In genomic region chr5:8374297-8374906, GRCm38 (mm10) we compare ENCODE assay signal across 21 mouse cellular contexts. TPM values are rescaled to one million over a fixed set of nuclear protein-coding genes. Genes with fewer than 3 reads are reported as not detected.
DNase-seq lines count a peak whose midpoint lies in the region; ATAC-seq and TF ChIP-seq lines count a peak whose summit lies in the region.
"Had no signal": no experiment of that assay in that cellular context is flagged by ENCODE, and none has a peak within 500 bp of the region (broad histone marks: within the 10 kb centered on the region; RNA-seq: fewer than 3 reads in every experiment).

No protein-coding gene starts in this region.

- H3K4me2 ChIP-seq in midbrain, embryonic 11.5 days, result no peak overlapping the region
- H3K4me2 ChIP-seq in midbrain, embryonic 13.5 days (replicated peaks), result no peak overlapping the region
- peak overlapping the region; percentile 95 for H3K4me2 ChIP-seq in CH12.LX (ENCODE audit: insufficient read depth, low read depth, poor library complexity, severe bottlenecking)
- H3K4me2 ChIP-seq in liver, postnatal 0 days (ENCODE audit: low read depth, low read length), result no peak overlapping the region

- peak; percentile 77 for TF ChIP-seq EP300 in CH12.LX (IDR thresholded peaks at IDR 0.05; ENCODE audit: low read length)
- no peak for TF ChIP-seq EP300 in liver, postnatal 0 days (IDR thresholded peaks at IDR 0.05; ENCODE audit: low read depth)

- in situ Hi-C loops in CH12.LX (cut with MboI; ENCODE audit: low pct_ligation_motif_present, low pct_unique_long_range_greater_than_20kb, low sequenced_read_pairs), result no loop called here

- TF ChIP-seq CTCF in CH12.LX (conservative IDR thresholded peaks at IDR 0.05 in 1 of 2, IDR thresholded peaks at IDR 0.05 in 1 of 2; ENCODE audit: low read depth in 2 of 2, low read length in 2 of 2), result no peak
- no peak for TF ChIP-seq CTCF in liver, postnatal 0 days (IDR thresholded peaks at IDR 0.05; ENCODE audit: low read depth)

- H3K27ac ChIP-seq in midbrain, embryonic 11.5 days (ENCODE audit: low read depth, low read length), result no peak overlapping the region
- H3K27ac ChIP-seq in midbrain, embryonic 13.5 days, result no peak overlapping the region
- H3K27ac ChIP-seq in CH12.LX (ENCODE audit: insufficient read depth, low read depth), result peak overlapping the region; percentile 79
- H3K27ac ChIP-seq in liver, postnatal 0 days (ENCODE audit: low read depth), result no peak overlapping the region

- no peak; the same call in none of the 2 replicates for TF ChIP-seq RAD21 in CH12.LX (IDR thresholded peaks at IDR 0.05; ENCODE audit: low read depth, low read length)

- no peaks in the 10 kb centered on the region for H3K79me2 ChIP-seq in CH12.LX (replicated peaks; ENCODE audit: control insufficient read depth, extremely low read depth, insufficient read depth, poor library complexity, severe bottlenecking)

- H3K27me3 ChIP-seq in midbrain, embryonic 11.5 days (ENCODE audit: control insufficient read depth, insufficient read depth, low read length), result no peaks in the 10 kb centered on the region
- no peaks in the 10 kb centered on the region for H3K27me3 ChIP-seq in midbrain, embryonic 13.5 days
- H3K27me3 ChIP-seq in CH12.LX (replicated peaks), result no peaks in the 10 kb centered on the region
- H3K27me3 ChIP-seq in liver, postnatal 0 days (ENCODE audit: insufficient read depth, low read length), result no peaks in the 10 kb centered on the region

- dilution Hi-C loops in CH12.LX (cut with MboI; ENCODE audit: extremely low pct_ligation_motif_present, extremely low pct_unique_long_range_greater_than_20kb, low sequenced_read_pairs), result no loop called here

- H3K9ac ChIP-seq in midbrain, embryonic 11.5 days (ENCODE audit: low read length), result no peak overlapping the region
- H3K9ac ChIP-seq in midbrain, embryonic 13.5 days (replicated peaks), result no peak overlapping the region
- no peak overlapping the region; the same call in 1 of the 2 replicates for H3K9ac ChIP-seq in CH12.LX (ENCODE audit: insufficient read depth, low read depth)
- H3K9ac ChIP-seq in liver, postnatal 0 days (replicated peaks), result no peak overlapping the region

- peak; percentile 56 for DNase-seq in midbrain, embryonic 11.5 days (ENCODE audit: low spot score, missing footprints)
- peak; percentile 65 for DNase-seq in CH12.LX (ENCODE audit: extremely low read depth)
- DNase-seq in induced T-regulatory cell, adult 2 months (ENCODE audit: low read depth), result peak; percentile 19
- no peak for DNase-seq in liver, postnatal 0 days
- DNase-seq in cerebellum, adult 8-10 months, result no peak
- DNase-seq: adrenal gland, adult 2 months; adrenal gland, adult 8-10 months; adrenal gland, postnatal 10 days; adrenal gland, postnatal 14 days; adrenal gland, postnatal 25 days; adrenal gland, postnatal 36 days; B cell, adult 2 months; cerebellum, adult 11 months; cerebellum, adult 11-12 months; cerebellum, adult 18-20 months; cerebellum, adult 2 months had no signal

- H3K4me1 ChIP-seq in midbrain, embryonic 11.5 days (ENCODE audit: control insufficient read depth, insufficient read depth, low read length), result no peaks in the 10 kb centered on the region
- H3K4me1 ChIP-seq in midbrain, embryonic 13.5 days (replicated peaks), result no peaks in the 10 kb centered on the region
- H3K4me1 ChIP-seq in CH12.LX (ENCODE audit: control insufficient read depth in 1 of 2, insufficient read depth in 2 of 2), result peaks cover 0 to 23% of the 10 kb centered on the region in 2 experiments; a peak in 2 of 4 replicates
- no peaks in the 10 kb centered on the region for H3K4me1 ChIP-seq in liver, postnatal 0 days (ENCODE audit: insufficient read depth)

- H3K36me3 ChIP-seq in midbrain, embryonic 11.5 days (ENCODE audit: control insufficient read depth, insufficient read depth, low read length), result no peaks in the 10 kb centered on the region
- H3K36me3 ChIP-seq in midbrain, embryonic 13.5 days, result no peaks in the 10 kb centered on the region
- H3K36me3 ChIP-seq in CH12.LX (replicated peaks in 1 of 2; ENCODE audit: control insufficient read depth in 1 of 2, insufficient read depth in 1 of 2, low read length in 1 of 2), result no peaks in the 10 kb centered on the region
- no peaks in the 10 kb centered on the region for H3K36me3 ChIP-seq in liver, postnatal 0 days (replicated peaks; ENCODE audit: insufficient read depth, low read length)
- H3K36me3 ChIP-seq: G1E had no signal

- WGBS in midbrain, embryonic 11.5 days, result 92% methylated on average over 5 of the region's 5 CpGs
- 87% methylated on average over 5 of the region's 5 CpGs for WGBS in midbrain, embryonic 13.5 days
- 66% methylated on average over 5 of the region's 5 CpGs for WGBS in liver, postnatal 0 days (ENCODE audit: insufficient replicate concordance)

- no peak overlapping the region for H3K4me3 ChIP-seq in midbrain, embryonic 11.5 days (ENCODE audit: low read depth, low read length)
- H3K4me3 ChIP-seq in midbrain, embryonic 13.5 days (replicated peaks), result no peak overlapping the region
- peak overlapping the region in 1 of 3 experiments; percentile 10 for H3K4me3 ChIP-seq in CH12.LX (replicated peaks in 1 of 3; ENCODE audit: low read depth in 2 of 3, low read length in 2 of 3, poor library complexity in 1 of 3)
- H3K4me3 ChIP-seq in liver, postnatal 0 days (ENCODE audit: low read depth, low read length), result no peak overlapping the region

- no peaks in the 10 kb centered on the region for H3K9me3 ChIP-seq in midbrain, embryonic 11.5 days (ENCODE audit: control insufficient read depth, low read length)
- H3K9me3 ChIP-seq in midbrain, embryonic 13.5 days, result no peaks in the 10 kb centered on the region
- H3K9me3 ChIP-seq in CH12.LX (replicated peaks; ENCODE audit: low read length), result no peaks in the 10 kb centered on the region
- no peaks in the 10 kb centered on the region for H3K9me3 ChIP-seq in liver, postnatal 0 days (ENCODE audit: low read length)
- H3K9me3 ChIP-seq: G1E had no signal

- ATAC-seq in midbrain, embryonic 11.5 days (ENCODE audit: low FRiP score), result no peak
- no peak for ATAC-seq in midbrain, embryonic 13.5 days
- ATAC-seq in liver, postnatal 0 days, result no peak
- ATAC-seq: activated CD4-positive, CD25-positive, alpha-beta regulatory T cell, adult 4 months; CD4-positive, CD25-positive, alpha-beta regulatory T cell, adult 4 months; Patski had no signal

- no peak for TF ChIP-seq POLR2A in CH12.LX (IDR thresholded peaks at IDR 0.05; ENCODE audit: low read depth, low read length)

TF ChIP-seq in CH12.LX, 34 proteins besides CTCF, POLR2A, EP300 and RAD21 (continues in another document):
- no peak for TF ChIP-seq USF2 (conservative IDR thresholded peaks at IDR 0.05; ENCODE audit: low read depth, low read length)
- TF ChIP-seq SMC3 (IDR thresholded peaks at IDR 0.05; ENCODE audit: low read depth, low read length), result no peak
- peak; percentile 66; the same call in 1 of the 2 replicates for TF ChIP-seq TCF12 (IDR thresholded peaks at IDR 0.05; ENCODE audit: low read depth, low read length)
- TF ChIP-seq USF1 (IDR thresholded peaks at IDR 0.05; ENCODE audit: low read depth, low read length), result no peak
- TF ChIP-seq POLR2AphosphoS2 (IDR thresholded peaks at IDR 0.05; ENCODE audit: low read depth, low read length), result no peak
- no peak for TF ChIP-seq E2F4 (IDR thresholded peaks at IDR 0.05; ENCODE audit: insufficient replicate concordance, low read depth, low read length)
- no peak for TF ChIP-seq CHD1 (IDR thresholded peaks at IDR 0.05; ENCODE audit: low read depth, low read length)
- TF ChIP-seq JUN (IDR thresholded peaks at IDR 0.05; ENCODE audit: insufficient read depth, low read depth, low read length), result peak; percentile 61
- TF ChIP-seq RCOR1 (conservative IDR thresholded peaks at IDR 0.05; ENCODE audit: low read depth, low read length), result no peak; the same call in 1 of the 2 replicates
- peak; percentile 22; the same call in 1 of the 2 replicates for TF ChIP-seq MAX (IDR thresholded peaks at IDR 0.05; ENCODE audit: low read length)
- peak; percentile 79 for TF ChIP-seq ETS1 (conservative IDR thresholded peaks at IDR 0.05; ENCODE audit: low read depth, low read length)
- no peak for TF ChIP-seq PAX5 (IDR thresholded peaks at IDR 0.05; ENCODE audit: low read length)
- TF ChIP-seq CHD2 (IDR thresholded peaks at IDR 0.05; ENCODE audit: low read length), result 0 out of 2 replicates have a peak, but pooled peaks have one; percentile 42
- peak; percentile 96 for TF ChIP-seq MEF2A (IDR thresholded peaks at IDR 0.05; ENCODE audit: borderline replicate concordance, low read depth, low read length)
- peak; percentile 48; the same call in 1 of the 2 replicates for TF ChIP-seq BHLHE40 (IDR thresholded peaks at IDR 0.05; ENCODE audit: low read depth, low read length)
- no peak for TF ChIP-seq NRF1 (IDR thresholded peaks at IDR 0.05; ENCODE audit: low read depth, low read length)
- TF ChIP-seq ZKSCAN1 (IDR thresholded peaks at IDR 0.05; ENCODE audit: borderline replicate concordance, low read depth, low read length), result no peak
- TF ChIP-seq MAFK (IDR thresholded peaks at IDR 0.05; ENCODE audit: insufficient replicate concordance, low read length), result 0 out of 2 replicates have a peak, but pooled peaks have one; percentile 30
- TF ChIP-seq SIN3A (IDR thresholded peaks at IDR 0.05; ENCODE audit: low read length), result peak; percentile 61

RNA-seq across cellular contexts. Expression of gene Adam22, which starts 6.4 kb away (rescaled TPM):
- 14.8 and 15.7 TPM in 2 replicates for polyA plus RNA-seq in midbrain, embryonic 11.5 days (2014; fragmentation: Nextera tagmentation; extraction: Ambion mirVana)
- 28.5 and 29.2 TPM in 2 replicates for polyA plus RNA-seq in midbrain, embryonic 13.5 days (2015; fragmentation: Nextera tagmentation; extraction: Ambion mirVana)
- total RNA-seq in CH12.LX (2012; rRNA removed), result 0.38 and 0.55 TPM in 2 replicates
- total RNA-seq in CH12.LX (2014; rRNA removed), result 0.07 and 0.16 TPM in 2 replicates
- polyA plus RNA-seq in CH12.LX (2012; ENCODE audit: insufficient read length, low read depth), result 0.14 and 0.19 TPM in 2 replicates
- polyA plus RNA-seq in liver, postnatal 0 days (2015; fragmentation: Nextera tagmentation; extraction: Ambion mirVana), result 0.15 and 0.33 TPM in 2 replicates
- polyA plus RNA-seq: G1E had no signal

RNA-seq across cellular contexts. Expression of gene Dbf4, which starts 48.1 kb away (rescaled TPM):
- polyA plus RNA-seq in midbrain, embryonic 11.5 days (2014; fragmentation: Nextera tagmentation; extraction: Ambion mirVana), result 79.2 and 83.7 TPM in 2 replicates
- 23.9 and 24.5 TPM in 2 replicates for polyA plus RNA-seq in midbrain, embryonic 13.5 days (2015; fragmentation: Nextera tagmentation; extraction: Ambion mirVana)
- total RNA-seq in CH12.LX (2012; rRNA removed) (50.0 and 59.8 TPM in 2 replicates), CH12.LX (2014; rRNA removed) (119 and 143 TPM in 2 replicates)
- polyA plus RNA-seq in CH12.LX (2012; ENCODE audit: insufficient read length, low read depth), result 96.6 and 103 TPM in 2 replicates
- polyA plus RNA-seq in liver, postnatal 0 days (2015; fragmentation: Nextera tagmentation; extraction: Ambion mirVana), result 14.0 TPM in 2 replicates

RNA-seq across cellular contexts. Expression of gene Slc25a40, which starts 48.2 kb away (rescaled TPM):
- 7.9 and 10.3 TPM in 2 replicates for polyA plus RNA-seq in midbrain, embryonic 11.5 days (2014; fragmentation: Nextera tagmentation; extraction: Ambion mirVana)
- 7.8 and 8.5 TPM in 2 replicates for polyA plus RNA-seq in midbrain, embryonic 13.5 days (2015; fragmentation: Nextera tagmentation; extraction: Ambion mirVana)
- total RNA-seq in CH12.LX (2012; rRNA removed) (5.0 and 7.0 TPM in 2 replicates), CH12.LX (2014; rRNA removed) (11.1 and 14.6 TPM in 2 replicates)
- 9.9 and 10.2 TPM in 2 replicates for polyA plus RNA-seq in CH12.LX (2012; ENCODE audit: insufficient read length, low read depth)
- 2.9 and 3.1 TPM in 2 replicates for polyA plus RNA-seq in liver, postnatal 0 days (2015; fragmentation: Nextera tagmentation; extraction: Ambion mirVana)

Comparison
In these comparisons a context has a peak if more than half of its experiments do, and no peak if none do; other contexts are left out.
1. DNase-seq: peak in midbrain, embryonic 11.5 days (single experiment), CH12.LX (single experiment) and induced T-regulatory cell, adult 2 months (single experiment); none in liver, postnatal 0 days (single experiment) and cerebellum, adult 8-10 months (single experiment).
2. RNA of gene Adam22, which starts 6.4 kb away (polyA plus RNA-seq): 28.5 to 29.2 TPM in midbrain, embryonic 13.5 days and 14.8 to 15.7 TPM in midbrain, embryonic 11.5 days; 0.15 to 0.33 TPM in liver, postnatal 0 days and 0.14 to 0.19 TPM in CH12.LX; every median in the first group is over 10 times any median in the second.